Mouse (Mus musculus): ENCODE data around the gene Scin. TPM values are rescaled to one million over a fixed set of nuclear protein-coding genes. Genes with fewer than 3 reads are reported as not detected.

Gene Scin
- polyA plus RNA-seq (2017; shearing (Covaris generic)), result 1 to 10 TPM; 1.2 to 6.8 TPM

DNA sequence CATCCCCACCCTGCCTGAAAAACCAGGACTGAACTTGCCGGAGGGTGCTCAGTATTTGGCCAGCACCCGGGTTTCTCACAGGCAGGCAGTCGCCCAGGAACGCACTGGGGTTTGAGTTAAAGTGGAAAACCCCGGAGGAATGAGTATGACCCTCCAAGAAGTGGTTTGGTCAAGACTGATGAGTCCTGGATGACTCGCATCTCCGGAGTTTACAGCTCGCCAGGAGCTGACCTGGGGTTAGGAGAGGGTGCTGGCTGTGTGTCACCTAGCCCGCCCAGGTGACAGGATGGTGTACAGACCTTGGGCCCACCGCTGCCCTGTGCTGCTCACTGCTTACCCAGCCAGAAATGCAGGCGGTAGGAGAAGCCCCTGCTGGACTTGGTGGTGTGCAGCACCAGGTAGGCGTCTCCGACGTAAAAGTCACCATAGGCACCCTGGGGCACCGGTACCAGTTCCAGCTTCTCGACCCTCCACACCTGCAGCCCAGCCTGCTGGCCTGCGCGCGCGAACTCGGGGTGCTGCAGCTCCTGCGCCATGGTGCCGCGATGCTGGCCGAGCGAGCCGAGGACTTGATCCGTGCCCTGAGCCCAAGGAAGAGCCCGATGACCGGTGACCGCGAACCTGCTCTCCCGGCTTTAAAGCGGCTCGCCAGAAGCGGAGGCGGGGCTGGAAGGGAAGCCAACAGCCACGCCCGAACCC, at the start of gene Scin:
Gene Scin, minus strand, starts transcription at position 656 of the 699 bp plus-strand sequence.

DNA sequence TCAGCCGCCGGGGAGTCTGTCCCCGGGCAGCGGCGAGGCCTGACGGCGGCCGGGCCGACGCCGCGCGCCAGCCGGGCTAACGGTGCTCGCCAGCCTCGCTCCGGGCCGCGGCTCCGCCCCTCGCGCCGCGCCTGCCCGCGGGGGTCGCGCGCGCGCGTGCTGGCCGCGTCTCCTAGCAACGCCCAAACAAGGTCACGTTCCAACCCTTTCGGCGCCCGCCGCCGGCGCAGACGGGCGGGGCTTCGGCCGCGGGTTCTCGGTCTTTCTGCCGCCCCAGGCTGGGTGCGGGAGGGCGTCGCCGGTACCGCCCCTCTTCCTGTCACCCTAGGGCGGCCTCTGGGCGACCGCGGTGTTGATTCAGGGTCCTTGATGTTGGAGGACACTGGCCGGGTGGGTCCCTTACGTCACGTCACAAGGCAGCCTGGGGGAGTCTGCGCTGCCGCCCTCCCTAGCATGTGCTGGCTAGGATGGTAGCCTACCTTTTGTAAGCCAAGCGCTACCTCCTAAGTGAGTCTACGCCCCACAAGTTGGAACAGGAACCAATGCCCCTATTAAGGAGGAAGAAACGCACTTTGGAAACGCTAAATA, 96.1 kb downstream of the Scin start, which contains the start of gene Arl4a:
Gene Arl4a, minus strand, starts transcription at position 150 of the 588 bp plus-strand sequence.

Other genes starting within 250 kb of the Scin start
- 10 to 100 TPM; 78.9 to 83.4 TPM for gene Arl4a, start 96.2 kb downstream of the Scin start, polyA plus RNA-seq (2017; shearing (Covaris generic))
- gene Lsmem1, start 65.3 kb upstream of the Scin start, polyA plus RNA-seq (2017; shearing (Covaris generic)), result under 1 TPM; 0.22 to 0.47 TPM
- gene Ifrd1, start 114.3 kb upstream of the Scin start, polyA plus RNA-seq (2017; shearing (Covaris generic)), result 100 to 1,000 TPM; 128 to 216 TPM